21 mouse cellular contexts compared by ENCODE assay signal in the genomic region with DNA sequence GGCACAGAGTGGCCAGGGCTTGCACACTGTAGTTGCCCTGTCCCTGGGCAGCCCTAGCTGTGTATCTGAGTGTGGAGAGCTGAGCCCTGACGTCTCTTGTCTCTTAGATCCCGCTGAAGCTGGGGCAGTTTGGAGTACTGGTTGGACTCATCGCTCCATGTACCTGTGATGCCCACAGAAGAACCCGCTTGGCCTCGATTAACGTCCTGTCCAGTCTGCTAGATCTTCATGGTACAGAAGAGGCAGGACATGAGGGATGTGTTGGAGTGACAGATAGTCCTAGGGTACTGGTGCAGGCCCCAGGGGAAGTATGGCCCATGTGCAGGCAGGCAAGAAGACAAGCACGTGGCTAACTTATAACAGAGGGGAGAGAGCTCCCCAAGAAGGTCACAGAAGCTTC. TPM values are rescaled to one million over a fixed set of nuclear protein-coding genes. Genes with fewer than 3 reads are reported as not detected.
"Had no signal": no experiment of that assay in that cellular context is flagged by ENCODE, and none has a peak within 500 bp of the region (broad histone marks: within the 10 kb centered on the region; RNA-seq: fewer than 3 reads in every experiment).

No protein-coding gene starts in this region.

- H3K27ac ChIP-seq: midbrain, embryonic 13.5 days; midbrain, embryonic 15.5 days; neural tube, embryonic 12.5 days had no signal

- ATAC-seq: midbrain, embryonic 13.5 days; midbrain, embryonic 15.5 days had no signal

- H3K4me1 ChIP-seq: midbrain, embryonic 13.5 days; midbrain, embryonic 15.5 days; neural tube, embryonic 12.5 days had no signal

- H3K4me3 ChIP-seq: midbrain, embryonic 13.5 days; midbrain, embryonic 15.5 days; neural tube, embryonic 12.5 days had no signal

- H3K27me3 ChIP-seq: midbrain, embryonic 13.5 days; midbrain, embryonic 15.5 days; neural tube, embryonic 12.5 days had no signal

- H3K4me2 ChIP-seq: lung, embryonic 14.5 days; midbrain, embryonic 11.5 days; midbrain, embryonic 13.5 days; midbrain, embryonic 15.5 days; neural tube, embryonic 12.5 days had no signal

- DNase-seq: lung, adult 18-20 months; lung, embryonic 14.5 days; lung, postnatal 10 days; right cerebral cortex, postnatal 14 days; thymus, adult 2 months; thymus, postnatal 25 days; thymus, postnatal 4 days had no signal

- H3K9ac ChIP-seq: lung, embryonic 14.5 days; midbrain, embryonic 13.5 days; midbrain, embryonic 15.5 days; neural tube, embryonic 12.5 days had no signal

- H3K36me3 ChIP-seq: midbrain, embryonic 13.5 days; midbrain, embryonic 15.5 days; neural tube, embryonic 12.5 days had no signal

RNA-seq across cellular contexts. Expression of gene Mroh2a, which starts 22.8 kb away (rescaled TPM):
- total RNA-seq: midbrain, postnatal 0 days had no signal

RNA-seq across cellular contexts. Expression of gene Trpm8, which starts 27.9 kb away (rescaled TPM):
- total RNA-seq: megakaryocyte, adult 5-6 weeks; monocyte, adult 5-6 weeks; neutrophil, adult 5-6 weeks had no signal
- polyA plus RNA-seq: liver, embryonic 16.5 days; lung, embryonic 14.5 days; midbrain, embryonic 11.5 days; neural tube, embryonic 12.5 days; spleen, adult 2 months; stomach, embryonic 16.5 days; urinary bladder, adult 2 months had no signal

RNA-seq across cellular contexts. Expression of gene Ugt1a1, which starts 37.8 kb away (rescaled TPM):
- total RNA-seq: midbrain, postnatal 0 days had no signal
- polyA plus RNA-seq: lung, embryonic 14.5 days; lung, embryonic 16.5 days; midbrain, embryonic 11.5 days; midbrain, embryonic 13.5 days; midbrain, embryonic 15.5 days; midbrain, postnatal 0 days; neural tube, embryonic 12.5 days; neural tube, embryonic 14.5 days had no signal

RNA-seq across cellular contexts. Expression of gene Dnajb3, which starts 44.0 kb away (rescaled TPM):
- total RNA-seq: megakaryocyte, adult 5-6 weeks; monocyte, adult 5-6 weeks; neutrophil, adult 5-6 weeks had no signal
